Mouse (Mus musculus) gastrocnemius, adult 2 months (tissue): ENCODE results near the gene Dixdc1. TPM values are rescaled to one million over a fixed set of nuclear protein-coding genes. Genes with fewer than 3 reads are reported as not detected.
"Not testable (repeated sequence)": the region's sequence is repeated elsewhere in the genome, so short reads cannot be mapped to it uniquely, and the experiment has no call there.

Experiments
- DNase-seq: peaks from one replicate; pipeline ENCODE4 v3.0.0; 2022
- H3K27ac ChIP-seq: fragments of 200-600 bp; 2 replicates; pipeline ENCODE4 v1.8.1; 2022; ENCODE audit warnings: mild to moderate bottlenecking
- H3K4me3 ChIP-seq: fragments of 200-600 bp; 2 replicates; pipeline ENCODE4 v1.8.1; 2022; ENCODE audit warnings: mild to moderate bottlenecking, moderate library complexity
- CTCF ChIP-seq: fragments of 200-600 bp; IDR thresholded peaks from 2 replicates; pipeline ENCODE4 v1.8.1; 2022; ENCODE audit warnings: antibody characterized with exemption, mild to moderate bottlenecking, moderate library complexity
- intact Hi-C: fragments of 180-260 bp; cut with DNase I; formaldehyde crosslinking; loops from one replicate; pipeline ENCODE4 v1.15.1; 2025
- total RNA-seq, 2 experiments: library from RNA; stranded (reverse); gene quantifications; 2 replicates each; pipeline ENCODE4 v1.2.3; 2021

The Dixdc1 gene
- total RNA-seq, 2 experiments from 2014 or later, result 2.6 to 4.7 TPM

DNA sequence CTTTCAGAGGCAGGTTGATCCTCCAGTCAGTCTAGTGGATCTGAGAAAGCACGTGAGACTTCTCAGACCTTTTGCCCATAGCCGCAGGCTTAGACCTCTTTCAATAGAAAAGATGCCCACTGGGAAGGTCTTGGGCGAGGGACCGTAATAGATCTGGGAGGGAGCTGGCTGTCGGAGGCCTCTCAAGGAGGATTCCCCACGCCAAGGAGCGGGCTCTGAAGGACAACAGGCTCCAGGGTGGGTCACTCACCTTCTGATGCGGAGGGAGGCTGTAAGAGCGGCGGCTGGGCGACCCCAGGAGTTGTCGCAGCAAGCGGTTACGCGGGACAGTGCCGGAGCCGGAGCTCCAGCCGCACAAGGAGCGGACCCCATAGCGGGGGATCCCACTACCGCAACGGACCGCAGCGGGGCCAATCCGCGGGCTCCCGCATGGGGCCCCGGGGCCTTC, 80.4 kb downstream of the Dixdc1 start:
- intact Hi-C loops, result loop anchor here (5.0 kb wide), 1 partner anchor 42 kb away; the partner anchor contains the start of genes Nkapd1 and Pih1d2
- peak overlapping the region; percentile 99 for H3K4me3 ChIP-seq
- no peak for DNase-seq
- H3K27ac ChIP-seq, result peak overlapping the region; percentile 98
- no peak for TF ChIP-seq CTCF

DNA sequence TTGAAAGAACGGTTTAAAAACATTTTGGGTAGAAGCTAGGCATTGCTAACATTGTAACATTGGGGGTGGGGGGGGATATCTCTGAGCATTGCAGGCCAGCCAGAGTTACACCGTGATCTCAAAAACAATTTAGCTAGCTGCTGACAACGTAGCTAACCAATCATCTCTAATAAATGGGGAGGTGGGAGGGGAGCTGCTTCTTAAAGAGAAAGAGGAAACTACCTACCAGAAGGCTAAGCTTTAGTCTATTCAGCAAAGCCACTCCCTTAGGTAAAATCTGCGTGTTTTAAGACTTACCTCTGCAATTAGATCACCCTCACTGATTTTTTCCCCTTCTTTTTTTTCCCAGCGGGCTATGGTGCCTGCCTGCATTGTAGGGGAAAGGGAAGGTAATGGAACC, 80.9 kb downstream of the Dixdc1 start:
- intact Hi-C loops, result loop anchor here (5.0 kb wide), 1 partner anchor 41 kb away; the partner anchor contains the start of genes Nkapd1 and Pih1d2
- TF ChIP-seq CTCF, result no peak
- peak overlapping the region; percentile 98 for H3K27ac ChIP-seq
- peak overlapping the region; percentile 99 for H3K4me3 ChIP-seq
- DNase-seq, result no peak

DNA sequence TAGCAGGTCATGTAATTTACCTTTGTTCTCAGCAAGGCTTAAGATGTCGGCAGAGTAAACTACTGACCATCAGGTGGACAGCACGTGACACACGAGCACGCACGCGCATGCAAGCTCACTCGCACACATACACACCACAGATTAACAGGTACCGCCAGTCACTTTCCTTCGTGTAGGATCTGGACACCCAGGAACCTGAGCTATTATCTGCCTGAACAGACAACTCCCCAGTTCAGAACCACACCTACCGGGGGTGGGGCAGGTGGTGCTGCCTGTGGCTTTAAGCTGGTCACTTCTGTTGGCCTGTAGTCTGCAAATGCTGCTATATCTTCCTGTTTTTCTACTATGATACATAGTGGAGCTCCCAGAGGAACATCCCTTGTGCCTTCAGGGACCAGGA, 88.8 kb downstream of the Dixdc1 start:
- Histone ChIP-seq H3K4me3 (no peak overlapping the region), H3K27ac (no peak overlapping the region)
- TF ChIP-seq CTCF, result no peak
- intact Hi-C loops, result no loop called here
- no peak for DNase-seq

DNA sequence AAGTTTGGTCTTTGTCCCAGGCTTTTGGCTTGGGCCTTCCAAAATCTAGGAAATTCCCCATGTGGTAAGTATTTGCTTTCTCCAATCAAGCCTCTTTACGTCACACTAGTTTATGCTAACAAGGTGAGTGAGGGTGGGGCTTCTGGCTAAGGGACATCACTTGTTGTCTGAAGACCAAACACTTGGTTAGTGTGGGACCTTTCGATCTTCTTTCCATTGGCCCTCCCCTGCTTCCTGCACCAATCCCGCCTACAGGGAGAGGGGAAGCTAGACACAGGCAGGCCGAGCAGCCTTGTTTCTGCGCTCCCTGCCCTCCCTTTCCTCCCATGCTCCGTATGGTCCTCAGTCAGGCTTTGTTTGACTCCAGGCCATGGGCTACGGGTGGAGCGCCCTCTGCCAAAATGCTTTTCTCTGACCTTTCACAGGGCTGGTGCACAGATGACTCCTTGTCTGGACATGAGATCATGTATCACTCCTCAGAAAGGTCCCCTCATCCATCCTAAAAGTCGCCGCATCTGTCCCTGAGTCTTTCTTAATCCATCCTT, 92.4 kb downstream of the Dixdc1 start:
- no peak for TF ChIP-seq CTCF
- DNase-seq, result peak; percentile 59
- intact Hi-C loops, result no loop called here

DNA sequence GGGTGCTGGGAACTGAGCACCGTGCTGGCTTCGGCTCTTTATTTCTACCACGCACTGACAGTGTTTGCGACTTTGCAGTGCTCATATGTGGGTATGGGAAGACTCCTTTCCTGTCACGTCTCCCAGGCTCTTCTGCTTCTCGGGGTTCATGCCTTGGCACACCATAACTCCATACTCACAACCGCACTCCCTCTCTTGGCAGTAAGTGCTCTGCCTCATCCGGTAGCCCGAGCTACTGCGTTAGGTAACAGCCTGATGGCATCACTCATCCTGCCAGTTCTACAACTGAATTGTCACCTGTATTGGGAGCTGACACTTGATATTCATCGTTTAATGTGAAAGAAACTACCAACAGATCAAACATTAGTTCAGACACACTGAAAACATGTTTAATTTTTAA, 105.0 kb downstream of the Dixdc1 start:
- TF ChIP-seq CTCF, result no peak
- intact Hi-C loops, result no loop called here
- no peak overlapping the region for H3K27ac ChIP-seq
- no peak for DNase-seq
- H3K4me3 ChIP-seq, result no peak overlapping the region

More for the DNA sequence above, 92.4 kb downstream of the Dixdc1 start:
- peak overlapping the region; percentile 53; the same call in 1 of the 2 replicates for H3K27ac ChIP-seq
- H3K4me3 ChIP-seq, result no peak overlapping the region

DNA sequence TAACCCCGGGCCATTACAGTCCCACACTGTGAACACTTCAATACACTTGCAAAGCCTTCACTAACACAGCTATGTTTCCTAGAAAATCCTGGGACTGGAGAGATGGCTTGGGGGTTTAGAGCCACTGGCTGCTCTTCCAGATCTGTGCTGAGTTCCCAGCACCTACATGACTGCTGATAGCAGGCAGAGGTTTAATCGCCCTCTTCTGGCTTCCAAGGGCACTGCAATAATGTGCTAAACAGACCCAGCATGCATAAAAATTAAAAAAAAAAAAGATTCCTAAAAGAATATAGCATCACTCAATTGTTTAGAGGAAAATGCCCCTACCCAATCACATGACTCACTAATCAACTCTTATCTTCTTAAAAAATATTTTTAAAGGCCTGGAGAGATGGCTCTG, 106.3 kb downstream of the Dixdc1 start:
- H3K4me3 ChIP-seq, result no peak overlapping the region
- TF ChIP-seq CTCF, result peak; percentile 44
- intact Hi-C loops, result no loop called here
- no peak for DNase-seq
- H3K27ac ChIP-seq, result no peak overlapping the region

DNA sequence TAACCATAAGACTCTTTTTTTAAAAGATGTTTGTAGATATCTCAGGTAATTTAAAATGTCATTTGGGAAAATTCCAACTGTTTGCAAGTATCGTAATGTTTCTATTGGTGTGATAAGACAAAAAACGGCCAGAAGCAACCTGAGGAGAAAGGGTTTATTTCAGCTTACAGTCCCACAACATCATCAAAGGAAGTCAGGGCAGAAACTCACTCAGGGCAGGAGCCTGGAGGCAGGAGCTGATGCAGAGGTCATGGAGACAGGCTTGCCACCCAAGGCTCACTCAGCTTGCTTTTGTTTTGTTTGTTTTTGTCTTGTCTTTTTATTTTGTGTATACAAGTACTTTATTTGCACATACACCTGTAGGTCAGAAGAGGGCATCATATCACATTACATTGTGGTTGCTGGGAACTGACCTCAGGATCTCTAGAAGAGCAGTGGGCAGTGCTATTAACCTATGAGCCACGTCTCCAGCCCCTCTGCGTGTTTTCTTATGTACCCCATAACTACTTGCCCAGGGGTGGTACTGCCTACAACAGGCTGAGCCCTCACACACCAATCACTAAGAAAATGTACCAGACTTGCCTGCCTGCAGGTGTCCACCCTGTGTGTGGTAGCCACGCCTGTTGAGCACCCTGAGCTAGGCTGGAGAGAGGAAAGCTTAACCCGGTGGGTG, 107.2 kb downstream of the Dixdc1 start:
- intact Hi-C loops, result loop anchor here (1.0 kb wide), 1 partner anchor 8 kb away; no protein-coding TSS in a partner anchor
- TF ChIP-seq CTCF, result peak; percentile 11; the same call in 1 of the 2 replicates
- Histone ChIP-seq H3K4me3 (no peak overlapping the region), H3K27ac (no peak overlapping the region)
- DNase-seq, result no peak

DNA sequence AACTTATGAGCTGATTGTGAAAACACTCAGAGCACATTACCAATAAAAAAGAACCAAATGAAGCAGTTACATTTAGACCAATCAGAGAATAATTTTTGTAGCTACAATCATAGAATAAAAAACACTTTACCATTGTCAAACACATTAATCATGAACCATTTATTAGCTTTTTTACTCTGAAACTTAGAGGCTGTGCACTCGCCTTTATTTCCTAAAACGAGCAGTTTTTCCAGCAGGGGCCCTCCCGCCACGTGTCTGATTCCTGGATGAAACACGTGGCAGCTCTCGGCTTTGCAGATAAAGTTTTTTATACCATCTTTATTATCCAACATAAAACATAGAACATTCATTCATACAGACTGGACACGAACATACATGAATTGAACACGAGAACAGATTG, 108.4 kb downstream of the Dixdc1 start:
- H3K4me3 ChIP-seq, H3K27ac ChIP-seq, DNase-seq, intact Hi-C loops: not testable (repeated sequence)

DNA sequence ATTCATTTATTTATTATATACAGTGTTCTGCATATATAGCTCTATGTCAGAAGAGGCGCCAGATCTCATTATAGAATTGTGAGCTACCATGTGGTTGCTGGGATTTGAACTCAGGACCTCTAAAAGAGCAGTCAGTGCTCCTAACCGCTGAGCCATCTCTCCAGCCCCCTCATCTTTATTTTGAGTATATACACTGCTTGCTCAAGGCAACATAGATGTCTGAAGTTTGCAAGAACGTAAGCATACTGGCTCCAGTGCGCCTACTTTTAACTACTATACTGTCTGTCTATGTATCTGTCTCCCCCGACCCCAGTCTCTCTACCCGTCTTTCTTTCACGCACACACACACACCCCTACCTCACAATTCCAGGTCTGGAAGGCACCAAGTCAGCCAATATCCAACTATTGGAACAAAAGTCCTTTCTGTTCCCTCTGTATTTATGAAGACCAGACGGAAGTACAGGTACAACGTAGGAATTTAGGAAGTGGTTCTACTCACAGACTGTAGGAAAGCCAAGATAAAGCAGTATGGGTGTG, 121.5 kb downstream of the Dixdc1 start:
- intact Hi-C loops, result loop anchor here (5.0 kb wide), 1 partner anchor 39 kb away; the partner anchor contains the start of gene Dlat
- H3K27ac ChIP-seq, result peak overlapping the region; percentile 94
- no peak for TF ChIP-seq CTCF
- peak overlapping the region; percentile 98 for H3K4me3 ChIP-seq
- no peak for DNase-seq

DNA sequence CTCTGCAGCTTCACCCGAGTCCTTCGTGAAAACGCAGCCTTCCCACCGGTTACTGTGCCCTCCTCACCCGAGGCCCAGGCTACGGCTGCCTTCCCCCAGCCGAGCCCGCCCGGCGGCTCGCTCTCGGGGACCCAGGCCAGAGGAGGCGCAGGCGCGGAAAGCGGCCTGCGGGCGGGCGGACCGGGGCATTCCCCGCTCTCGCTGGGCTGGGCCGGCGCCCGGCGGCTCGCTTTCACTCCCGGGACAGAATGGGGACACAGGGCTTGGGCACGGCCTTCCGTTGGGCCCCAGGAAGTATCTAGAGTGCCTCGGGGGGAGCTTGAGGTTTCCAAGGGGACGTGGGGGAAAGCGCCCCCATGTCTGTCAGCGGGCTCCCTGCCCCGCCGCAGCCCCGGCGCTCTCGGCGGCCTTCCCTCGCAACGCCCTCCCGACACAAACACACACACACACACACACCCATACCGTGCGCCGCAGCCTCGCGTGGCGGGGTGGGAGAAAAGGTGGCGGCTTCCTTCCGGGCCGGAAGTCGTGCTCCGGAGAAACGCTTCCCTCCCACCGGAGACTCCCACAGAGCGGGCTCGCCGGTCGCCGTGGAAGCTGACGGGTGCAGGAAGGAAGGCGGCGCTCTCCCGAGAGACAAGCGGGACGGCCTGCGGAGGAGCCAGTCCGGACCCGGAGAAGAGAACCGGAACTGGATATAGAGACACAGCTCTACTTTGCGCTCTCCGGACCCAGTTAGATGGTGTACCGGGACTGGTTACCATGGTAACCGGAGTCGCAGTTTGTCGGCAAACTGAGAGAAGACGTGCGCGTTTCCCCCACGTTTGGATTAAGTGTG, 122.3 kb downstream of the Dixdc1 start, which contains the start of the genes Pih1d2 and Nkapd1:
Pih1d2 (plus strand) TSS at position 556 of the 838 bp plus-strand sequence.
Nkapd1 (minus strand) TSS at position 699 of the 838 bp plus-strand sequence.
- intact Hi-C loops, result loop anchor here (5.0 kb wide), 1 partner anchor 40 kb away; the partner anchor contains the start of gene Dlat
- H3K27ac ChIP-seq, result peak within 1 kb of the TSS; percentile 94

DNA sequence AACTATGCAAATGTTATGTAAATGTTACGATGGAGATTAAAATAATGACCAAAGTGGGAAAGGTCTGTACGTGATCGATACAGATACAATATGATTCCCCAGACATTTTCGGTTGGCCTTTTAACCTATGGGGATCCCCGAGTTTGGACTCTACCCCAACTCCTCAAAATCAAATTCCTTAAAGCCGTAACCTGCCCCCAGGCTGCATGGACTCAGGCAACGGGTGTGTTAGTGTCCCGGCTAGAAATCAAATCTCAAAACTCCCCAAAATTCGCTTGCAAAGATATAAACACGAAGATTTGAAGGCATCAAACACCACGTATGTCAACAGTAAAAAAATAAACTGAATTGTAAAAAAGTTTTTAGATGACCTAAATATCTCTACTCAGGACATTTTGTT, 123.2 kb downstream of the Dixdc1 start:
- peak overlapping the region; percentile 98 for H3K4me3 ChIP-seq
- DNase-seq, result no peak
- TF ChIP-seq CTCF, result no peak
- peak overlapping the region; percentile 94 for H3K27ac ChIP-seq
- intact Hi-C loops, result loop anchor here (5.0 kb wide), 1 partner anchor 41 kb away; the partner anchor contains the start of gene Dlat

More for the DNA sequence above, 122.3 kb downstream of the Dixdc1 start, which contains the start of the genes Pih1d2 and Nkapd1:
- TF ChIP-seq CTCF, result peak; percentile 30
- H3K4me3 ChIP-seq, result peak within 1 kb of the TSS; percentile 98
- peak; percentile 88 for DNase-seq

Other genes starting within 250 kb of the Dixdc1 start
- gene Plet1, start 245.0 kb downstream of the Dixdc1 start, total RNA-seq, result under 1 TPM in 1 of 2 experiments, not detected in 1; 0.36 TPM
- gene Pts, start 210.8 kb downstream of the Dixdc1 start, total RNA-seq, result 10 to 100 TPM; 10.4 to 11.9 TPM
- gene Il18, start 184.7 kb downstream of the Dixdc1 start, total RNA-seq, result 1 to 10 TPM in 1 of 2 experiments, under 1 TPM in 1; 0.87 to 1.0 TPM
- gene Bco2, start 184.3 kb downstream of the Dixdc1 start, total RNA-seq, result under 1 TPM; 0.26 to 0.45 TPM
- gene Tex12, start 178.2 kb downstream of the Dixdc1 start, total RNA-seq, result not detected
- 100 to 1,000 TPM; 269 to 419 TPM for gene Sdhd, start 135.7 kb downstream of the Dixdc1 start, total RNA-seq
- 100 to 1,000 TPM; 211 to 231 TPM for gene Timm8b, start 135.6 kb downstream of the Dixdc1 start, total RNA-seq
- under 1 TPM; 0.53 to 0.61 TPM for gene Pih1d2, start 122.2 kb downstream of the Dixdc1 start, total RNA-seq
- 10 to 100 TPM; 11.1 to 11.7 TPM for gene Nkapd1, start 122.1 kb downstream of the Dixdc1 start, total RNA-seq
- gene Dlat, start 79.7 kb downstream of the Dixdc1 start, total RNA-seq, result 100 to 1,000 TPM; 170 to 247 TPM
- gene 2310030G06Rik, start 7.0 kb upstream of the Dixdc1 start, total RNA-seq, result 1 to 10 TPM; 2.4 to 6.5 TPM
- gene Cryab, start 11.8 kb upstream of the Dixdc1 start, total RNA-seq, result 1,000 to 10,000 TPM in 1 of 2 experiments, 100 to 1,000 TPM in 1; 885 to 2,545 TPM
- gene Hspb2, start 12.8 kb upstream of the Dixdc1 start, total RNA-seq, result 100 to 1,000 TPM; 123 to 143 TPM
- gene Fdxacb1, start 28.7 kb upstream of the Dixdc1 start, total RNA-seq, result 1 to 10 TPM; 3.4 to 3.9 TPM
- gene Alg9, start 35.5 kb upstream of the Dixdc1 start, total RNA-seq, result 10 to 100 TPM in 1 of 2 experiments, 1 to 10 TPM in 1; 7.8 to 11.2 TPM
- gene 1110032A03Rik, start 36.0 kb upstream of the Dixdc1 start, total RNA-seq, result 10 to 100 TPM; 10.4 to 11.2 TPM
- gene Ppp2r1b, start 105.8 kb upstream of the Dixdc1 start, total RNA-seq, result 1 to 10 TPM; 5.9 to 7.6 TPM